Mouse (Mus musculus) forebrain, embryonic 15.5 days (tissue): Measurements from ENCODE around the gene Smpd3. TPM values are rescaled to one million over a fixed set of nuclear protein-coding genes. Genes with fewer than 3 reads are reported as not detected.
A peak's percentile ranks its signal among the peaks of the same experiment; 100 is the strongest.

ENCODE experiments used
- ATAC-seq: fragments of 200-750 bp; cut with Nextera tagmentation; replicated peaks from 2 replicates; pipeline ENCODE4 v1.8.0; 2017; ENCODE audit warnings: mild to moderate bottlenecking, moderate TSS enrichment, moderate library complexity
- H3K27ac ChIP-seq: fragments of 300-500 bp; sonication (generic); replicated peaks from 2 replicates; pipeline ENCODE4 v1.5.1; 2015; ENCODE audit warnings: mild to moderate bottlenecking, inconsistent platforms
- H3K27me3 ChIP-seq: fragments of 300-500 bp; sonication (generic); 2 replicates; pipeline ENCODE4 v1.6.1; 2015; ENCODE audit warnings: inconsistent platforms
- H3K36me3 ChIP-seq: fragments of 300-500 bp; sonication (generic); 2 replicates; pipeline ENCODE4 v1.6.1; 2015; ENCODE audit warnings: mild to moderate bottlenecking, inconsistent platforms
- H3K4me1 ChIP-seq: fragments of 300-500 bp; sonication (generic); 2 replicates; pipeline ENCODE4 v1.6.1; 2015; ENCODE audit warnings: inconsistent platforms
- H3K4me2 ChIP-seq: fragments of 300-500 bp; sonication (generic); replicated peaks from 2 replicates; pipeline ENCODE4 v1.6.1; 2015; ENCODE audit warnings: mild to moderate bottlenecking, inconsistent platforms
- H3K4me3 ChIP-seq: fragments of 300-500 bp; sonication (generic); 2 replicates; pipeline ENCODE4 v1.5.1; 2015; ENCODE audit warnings: mild to moderate bottlenecking, inconsistent platforms
- H3K9ac ChIP-seq: fragments of 300-500 bp; sonication (generic); replicated peaks from 2 replicates; pipeline ENCODE4 v1.6.1; 2015; ENCODE audit warnings: mild to moderate bottlenecking, inconsistent platforms
- H3K9me3 ChIP-seq: fragments of 300-500 bp; sonication (generic); 2 replicates; pipeline ENCODE4 v1.6.1; 2016; ENCODE audit warnings: inconsistent platforms
- WGBS: fragments of 180-500 bp; shearing (Covaris S2); methylation state at CpG from one replicate; pipeline ENCODE4 v1.1.7; 2015; ENCODE audit warnings: mixed read lengths; 5-methylcytosine and 5-hydroxymethylcytosine counted together
- polyA plus RNA-seq: library from polyadenylated mRNA; unstranded; fragments of >200 nt; fragmentation: Nextera tagmentation; extraction: Ambion mirVana; gene quantifications from 2 replicates; pipeline ENCODE4 v1.2.1, GENCODE M21; 2015

Gene Smpd3
- polyA plus RNA-seq, 1 experiment from 2014 or later, result 49.3 TPM

GRCm38 (mm10) chr8:106278367-106279042, 59.3 kb downstream of the Smpd3 start:
- Histone ChIP-seq H3K4me1 (no peaks in the 10 kb centered on the region), H3K4me3 (no peak overlapping the region), H3K4me2 (no peak overlapping the region), H3K9ac (no peak overlapping the region), H3K27me3 (no peaks in the 10 kb centered on the region), H3K9me3 (no peaks in the 10 kb centered on the region), H3K27ac (no peak overlapping the region), H3K36me3 (peaks cover 5% of the 10 kb centered on the region; the same call in 1 of the 2 replicates)
- 88% methylated on average over 11 of the region's 11 CpGs for WGBS
- ATAC-seq, result no peak

GRCm38 (mm10) chr8:106276709-106277317, 61.0 kb downstream of the Smpd3 start:
- Histone ChIP-seq H3K27ac (no peak overlapping the region), H3K4me2 (no peak overlapping the region), H3K4me1 (peaks cover 9% of the 10 kb centered on the region; the same call in 1 of the 2 replicates), H3K9ac (no peak overlapping the region), H3K36me3 (no peaks in the 10 kb centered on the region; the same call in 1 of the 2 replicates), H3K4me3 (no peak overlapping the region), H3K9me3 (no peaks in the 10 kb centered on the region), H3K27me3 (no peaks in the 10 kb centered on the region)
- no peak for ATAC-seq
- 94% methylated on average over 5 of the region's 5 CpGs for WGBS

GRCm38 (mm10) chr8:106273468-106273867, 64.3 kb downstream of the Smpd3 start:
- Histone ChIP-seq H3K9ac (no peak overlapping the region), H3K36me3 (no peaks in the 10 kb centered on the region; the same call in 1 of the 2 replicates), H3K9me3 (no peaks in the 10 kb centered on the region), H3K27me3 (no peaks in the 10 kb centered on the region), H3K4me2 (no peak overlapping the region), H3K4me3 (no peak overlapping the region), H3K27ac (no peak overlapping the region), H3K4me1 (peaks cover 43% of the 10 kb centered on the region)
- ATAC-seq, result no peak
- WGBS, result 82% methylated on average over 3 of the region's 3 CpGs

GRCm38 (mm10) chr8:106271378-106271777, 66.4 kb downstream of the Smpd3 start:
- H3K4me3 ChIP-seq, result no peak overlapping the region
- H3K9ac ChIP-seq, result no peak overlapping the region
- no peak for ATAC-seq
- H3K4me2 ChIP-seq, result no peak overlapping the region
- no peaks in the 10 kb centered on the region; the same call in 1 of the 2 replicates for H3K36me3 ChIP-seq
- H3K9me3 ChIP-seq, result no peaks in the 10 kb centered on the region
- H3K27me3 ChIP-seq, result no peaks in the 10 kb centered on the region
- H3K4me1 ChIP-seq, result peaks cover 47% of the 10 kb centered on the region
- WGBS, result 61% methylated on average over 4 of the region's 4 CpGs
- H3K27ac ChIP-seq, result peak overlapping the region; percentile 76

- WGBS, result 5% methylated on average over 5 of the region's 5 CpGs
- Histone ChIP-seq H3K4me2 (no peak overlapping the region; the same call in 1 of the 2 replicates), H3K9me3 (no peaks in the 10 kb centered on the region), H3K4me3 (no peak overlapping the region), H3K4me1 (peaks cover 47% of the 10 kb centered on the region), H3K36me3 (peaks cover 2% of the 10 kb centered on the region; the same call in 1 of the 2 replicates), H3K27ac (peak overlapping the region; percentile 76), H3K9ac (0 out of 2 replicates have a peak overlapping the region, but pooled peaks have one; percentile 7), H3K27me3 (no peaks in the 10 kb centered on the region)
- ATAC-seq, result peak; percentile 73
Measured at GRCm38 (mm10) chr8:106270804-106271203, 67.0 kb downstream of the Smpd3 start.

- WGBS, result 15% methylated on average over 5 of the region's 5 CpGs
- Histone ChIP-seq H3K9ac (no peak overlapping the region), H3K4me2 (no peak overlapping the region), H3K4me1 (peaks cover 55% of the 10 kb centered on the region), H3K27ac (peak overlapping the region; percentile 16; the same call in 1 of the 2 replicates), H3K4me3 (no peak overlapping the region), H3K27me3 (no peaks in the 10 kb centered on the region), H3K36me3 (peaks cover 20% of the 10 kb centered on the region), H3K9me3 (no peaks in the 10 kb centered on the region)
- ATAC-seq, result 0 out of 2 replicates have a peak, but pooled peaks have one; percentile 23
Measured at GRCm38 (mm10) chr8:106268710-106269346, 69.0 kb downstream of the Smpd3 start.

GRCm38 (mm10) chr8:106265398-106265797, 72.4 kb downstream of the Smpd3 start:
- Histone ChIP-seq H3K4me2 (no peak overlapping the region), H3K4me3 (no peak overlapping the region), H3K27me3 (no peaks in the 10 kb centered on the region), H3K9me3 (no peaks in the 10 kb centered on the region), H3K4me1 (peaks cover 39% of the 10 kb centered on the region), H3K36me3 (peaks cover 20% of the 10 kb centered on the region), H3K27ac (no peak overlapping the region), H3K9ac (no peak overlapping the region)
- 86% methylated on average over 17 of the region's 17 CpGs for WGBS
- no peak for ATAC-seq

- ATAC-seq, result peak; percentile 55; the same call in 1 of the 2 replicates
- no peak overlapping the region for H3K4me2 ChIP-seq
- no peaks in the 10 kb centered on the region for H3K27me3 ChIP-seq
- no peak overlapping the region for H3K4me3 ChIP-seq
- H3K4me1 ChIP-seq, result peaks cover 24% of the 10 kb centered on the region
- H3K36me3 ChIP-seq, result peaks cover 29% of the 10 kb centered on the region
- H3K27ac ChIP-seq, result peak overlapping the region; percentile 50; the same call in 1 of the 2 replicates
- 57% methylated on average over 4 of the region's 4 CpGs for WGBS
- H3K9ac ChIP-seq, result no peak overlapping the region
- H3K9me3 ChIP-seq, result no peaks in the 10 kb centered on the region
Measured at GRCm38 (mm10) chr8:106263928-106264327, 73.9 kb downstream of the Smpd3 start.

- Histone ChIP-seq H3K9me3 (no peaks in the 10 kb centered on the region), H3K27me3 (no peaks in the 10 kb centered on the region), H3K36me3 (peaks cover 39% of the 10 kb centered on the region), H3K27ac (no peak overlapping the region), H3K4me2 (no peak overlapping the region), H3K4me3 (no peak overlapping the region), H3K4me1 (peaks cover 15% of the 10 kb centered on the region; the same call in 1 of the 2 replicates), H3K9ac (no peak overlapping the region)
- WGBS, result 67% methylated on average over 5 of the region's 5 CpGs
- no peak for ATAC-seq
Measured at GRCm38 (mm10) chr8:106262343-106262742, 75.4 kb downstream of the Smpd3 start.

- H3K27me3 ChIP-seq, result no peaks in the 10 kb centered on the region
- no peak overlapping the region for H3K27ac ChIP-seq
- H3K9me3 ChIP-seq, result no peaks in the 10 kb centered on the region
- no peak for ATAC-seq
- no peak overlapping the region for H3K9ac ChIP-seq
- no peak overlapping the region for H3K4me2 ChIP-seq
- H3K4me1 ChIP-seq, result peaks cover 15% of the 10 kb centered on the region; the same call in 1 of the 2 replicates
- peaks cover 51% of the 10 kb centered on the region for H3K36me3 ChIP-seq
- 77% methylated on average over 4 of the region's 4 CpGs for WGBS
- no peak overlapping the region for H3K4me3 ChIP-seq
Measured at GRCm38 (mm10) chr8:106260894-106261293, 76.9 kb downstream of the Smpd3 start.

GRCm38 (mm10) chr8:106259579-106260255, 78.1 kb downstream of the Smpd3 start:
- peaks cover 51% of the 10 kb centered on the region for H3K36me3 ChIP-seq
- H3K4me2 ChIP-seq, result no peak overlapping the region
- H3K27me3 ChIP-seq, result no peaks in the 10 kb centered on the region
- no peak overlapping the region for H3K9ac ChIP-seq
- no peak overlapping the region for H3K4me3 ChIP-seq
- no peaks in the 10 kb centered on the region for H3K9me3 ChIP-seq
- WGBS, result 94% methylated on average over 10 of the region's 10 CpGs
- ATAC-seq, result no peak
- peaks cover 15% of the 10 kb centered on the region; the same call in 1 of the 2 replicates for H3K4me1 ChIP-seq
- no peak overlapping the region for H3K27ac ChIP-seq
